Mouse (Mus musculus): ENCODE results near the gene Dnase1l1.

DNA sequence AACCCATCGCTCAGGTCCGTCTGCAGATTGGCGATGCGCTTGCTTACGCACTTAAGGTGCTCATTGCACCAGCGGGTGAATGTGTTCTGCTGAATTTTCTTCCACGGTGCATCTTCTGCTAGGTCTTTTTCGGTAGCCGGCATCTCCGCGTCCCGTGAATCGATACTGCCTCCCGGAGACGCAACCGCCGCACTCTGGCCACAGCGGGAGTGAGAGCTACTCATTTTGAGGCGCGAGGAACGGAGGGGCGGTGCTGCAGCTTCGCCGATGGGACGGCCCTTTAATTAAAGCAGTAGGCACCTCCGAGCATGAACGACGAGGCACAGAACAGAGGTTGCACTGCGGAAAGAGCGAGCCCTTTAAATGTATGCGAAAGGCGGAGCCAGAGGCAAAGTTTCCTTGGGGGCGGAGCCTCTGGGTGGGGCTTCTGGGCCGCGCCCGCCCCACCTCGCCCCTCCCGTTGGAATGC lies 35.9 kb downstream of the Dnase1l1 start:
- TF ChIP-seq TCF12 (IDR thresholded peaks at IDR 0.05; ENCODE audit: insufficient read depth, poor library complexity, severe bottlenecking) (no peak), E2F4 (IDR thresholded peaks at IDR 0.05; ENCODE audit: insufficient read depth) (no peak), POLR2AphosphoS2 (IDR thresholded peaks at IDR 0.05; ENCODE audit: insufficient read length, low read depth) (peak; percentile 97), POLR2A (IDR thresholded peaks at IDR 0.05; ENCODE audit: insufficient read length, low read depth) (peak; percentile 95), MAX (IDR thresholded peaks at IDR 0.05; ENCODE audit: low read depth) (no peak), USF1 (IDR thresholded peaks at IDR 0.05; ENCODE audit: low read depth) (no peak), CEBPB (IDR thresholded peaks at IDR 0.05; ENCODE audit: insufficient read depth, poor library complexity, severe bottlenecking) (no peak), TCF3 (IDR thresholded peaks at IDR 0.05; ENCODE audit: insufficient read length, low read depth) (no peak)

Measured in myocyte (in vitro differentiated cells).